Mouse (Mus musculus): ENCODE measurements around the gene Gatd1. TPM values are rescaled to one million over a fixed set of nuclear protein-coding genes. Genes with fewer than 3 reads are reported as not detected.

Gene Gatd1
- polyA plus RNA-seq, 1 experiment from 2014 or later, result 17.4 TPM

DNA sequence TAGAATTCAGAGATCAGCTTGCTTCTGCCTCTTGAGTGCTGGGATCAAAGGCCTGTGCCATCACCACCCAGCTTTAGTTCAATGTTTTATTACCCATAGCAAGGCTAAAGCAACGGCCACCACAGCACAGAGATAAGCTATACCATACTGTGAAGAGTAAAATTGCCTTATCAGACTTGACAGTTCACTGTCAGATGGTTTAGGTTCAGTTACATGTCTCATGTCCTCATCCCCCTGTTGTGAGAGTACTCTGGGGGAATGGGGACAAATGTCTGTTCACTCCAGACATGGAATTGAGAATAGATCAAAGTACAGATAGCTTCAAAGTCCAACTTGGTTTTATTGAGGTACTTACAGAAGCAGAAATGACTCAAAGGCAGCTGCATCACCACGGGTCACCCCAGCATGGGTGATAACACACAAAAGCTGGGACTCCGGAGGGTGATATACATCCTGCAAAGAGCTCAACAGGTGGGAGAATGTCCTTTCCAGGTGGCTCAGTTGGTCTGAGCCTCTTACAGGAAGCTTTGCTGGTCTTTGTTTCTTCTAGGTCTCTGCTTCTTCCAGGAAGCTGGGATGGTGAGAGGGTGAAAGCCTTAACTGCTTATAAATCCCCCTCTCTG lies 25.3 kb downstream of the Gatd1 start:
- no peak for DNase-seq

DNA sequence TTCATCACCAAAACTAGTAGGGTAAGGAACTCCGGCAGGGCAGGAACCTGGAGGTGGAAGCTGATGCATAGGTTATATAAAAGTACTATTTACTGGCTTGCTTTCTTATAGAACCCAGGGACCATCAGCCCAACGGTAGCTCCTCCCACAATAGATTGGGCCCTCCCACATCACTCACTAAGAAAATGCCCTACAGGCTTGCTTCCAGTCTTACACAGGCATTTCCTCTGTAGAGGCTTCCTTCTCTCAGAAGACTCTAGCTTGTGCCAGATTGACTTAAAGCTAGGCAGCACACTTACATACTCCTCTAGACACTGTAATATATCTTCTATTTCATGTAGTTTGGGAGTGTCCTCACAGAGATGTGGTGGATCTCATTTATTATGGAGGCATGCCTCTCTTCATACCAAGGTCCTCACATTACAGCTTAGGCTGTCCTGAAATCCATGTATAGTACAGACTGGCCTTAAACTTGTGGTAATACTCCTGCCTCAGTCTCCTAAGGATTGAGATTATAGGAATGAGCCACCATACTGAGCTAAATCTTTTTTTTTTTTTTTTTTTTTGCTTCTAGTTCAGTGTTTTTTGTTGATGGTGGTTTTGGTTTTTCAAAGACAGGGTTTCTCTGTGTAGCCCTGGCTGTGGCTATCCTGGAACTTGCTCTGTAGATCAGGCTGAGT lies 26.0 kb downstream of the Gatd1 start:
- H3K27ac ChIP-seq (ENCODE audit: low read depth), result peak overlapping the region; percentile 60
- WGBS (ENCODE audit: insufficient replicate concordance), result 40% methylated on average over 2 of the region's 2 CpGs
- no peak for DNase-seq
- H3K27me3 ChIP-seq (ENCODE audit: insufficient read depth, low read length), result no peaks in the 10 kb centered on the region
- peaks cover 31% of the 10 kb centered on the region for H3K4me1 ChIP-seq (ENCODE audit: insufficient read depth)
- no peak overlapping the region for H3K4me3 ChIP-seq (ENCODE audit: low read depth, low read length)
- TF ChIP-seq EP300 (IDR thresholded peaks at IDR 0.05; ENCODE audit: low read depth), result no peak
- TF ChIP-seq CTCF (IDR thresholded peaks at IDR 0.05; ENCODE audit: low read depth), result no peak
- no peak overlapping the region for H3K4me2 ChIP-seq (ENCODE audit: low read depth, low read length)
- no peak overlapping the region for H3K9ac ChIP-seq (replicated peaks)
- no peaks in the 10 kb centered on the region for H3K36me3 ChIP-seq (replicated peaks; ENCODE audit: insufficient read depth, low read length)
- H3K9me3 ChIP-seq (ENCODE audit: low read length), result no peaks in the 10 kb centered on the region
- ATAC-seq, result no peak

More for the DNA sequence above, 25.3 kb downstream of the Gatd1 start:
- Histone ChIP-seq H3K4me2 (ENCODE audit: low read depth, low read length) (no peak overlapping the region), H3K9me3 (ENCODE audit: low read length) (no peaks in the 10 kb centered on the region), H3K27me3 (ENCODE audit: insufficient read depth, low read length) (no peaks in the 10 kb centered on the region), H3K9ac (replicated peaks) (no peak overlapping the region), H3K36me3 (replicated peaks; ENCODE audit: insufficient read depth, low read length) (no peaks in the 10 kb centered on the region), H3K27ac (ENCODE audit: low read depth) (peak overlapping the region; percentile 60), H3K4me3 (ENCODE audit: low read depth, low read length) (no peak overlapping the region), H3K4me1 (ENCODE audit: insufficient read depth) (peaks cover 31% of the 10 kb centered on the region)
- ATAC-seq, result no peak
- WGBS (ENCODE audit: insufficient replicate concordance), result 33% methylated on average over 3 of the region's 3 CpGs
- no peak for TF ChIP-seq CTCF (IDR thresholded peaks at IDR 0.05; ENCODE audit: low read depth)
- TF ChIP-seq EP300 (IDR thresholded peaks at IDR 0.05; ENCODE audit: low read depth), result peak; percentile 70

DNA sequence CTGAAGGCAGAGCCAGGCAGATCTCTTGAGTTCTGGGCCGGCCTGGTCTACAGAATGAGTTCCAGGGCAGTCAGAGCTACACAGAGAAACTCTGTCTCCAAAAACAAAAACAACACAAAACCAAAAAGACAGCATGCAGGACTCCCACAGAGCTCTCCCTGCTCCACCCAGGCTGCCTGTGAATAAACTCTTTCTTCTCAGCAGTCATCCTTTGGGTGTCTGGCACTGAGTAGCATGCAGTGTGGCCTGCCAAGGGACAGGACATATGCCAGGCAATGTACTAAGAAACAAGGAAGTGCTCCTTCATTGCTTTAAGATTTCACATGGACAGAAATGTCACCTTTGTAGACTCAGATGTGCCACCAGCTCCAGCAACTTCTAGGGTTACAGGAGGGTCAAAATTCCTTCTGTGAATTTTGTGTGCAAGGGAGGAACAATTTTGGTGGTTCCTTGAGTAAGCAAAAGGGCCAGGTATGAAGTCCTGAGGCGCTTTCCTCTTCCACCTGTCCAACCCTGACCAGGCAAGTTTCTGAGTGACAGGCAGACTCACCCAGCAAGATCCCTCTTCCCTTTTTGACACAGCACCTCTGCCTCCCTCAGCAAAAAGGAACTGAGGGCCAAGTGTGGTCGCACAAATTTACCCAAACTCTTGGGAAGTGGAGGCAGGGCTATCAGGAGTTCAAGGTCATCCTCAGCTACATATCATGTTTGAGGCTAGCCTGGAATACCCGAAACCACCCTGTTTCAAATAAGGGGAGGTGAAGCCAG lies 32.7 kb downstream of the Gatd1 start:
- TF ChIP-seq EP300 (IDR thresholded peaks at IDR 0.05; ENCODE audit: low read depth) (no peak), CTCF (IDR thresholded peaks at IDR 0.05; ENCODE audit: low read depth) (no peak)

DNA sequence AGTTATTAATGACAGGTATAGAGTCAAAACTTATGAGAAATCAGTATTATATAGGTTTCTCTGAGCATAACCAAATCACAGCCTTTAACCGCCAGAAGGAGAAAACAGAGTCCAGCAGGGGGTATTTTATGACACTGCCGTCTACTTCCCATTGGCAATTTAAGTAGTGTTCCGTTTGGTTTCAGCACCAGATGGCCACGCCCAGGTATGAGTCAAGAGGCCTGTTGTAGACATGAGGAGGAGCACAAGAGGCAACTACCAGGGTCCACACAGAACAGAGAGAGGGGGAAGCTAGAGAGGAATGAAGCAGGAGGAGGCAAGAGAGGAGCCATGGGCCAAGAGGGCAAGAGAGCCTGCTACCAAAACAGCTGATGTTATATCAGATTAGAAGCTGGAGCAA lies 34.4 kb downstream of the Gatd1 start:
- ATAC-seq (peak; percentile 17; the same call in 1 of the 2 replicates), DNase-seq (peak; percentile 60)
- H3K36me3 ChIP-seq (replicated peaks; ENCODE audit: insufficient read depth, low read length), result no peaks in the 10 kb centered on the region
- no peak overlapping the region for H3K4me2 ChIP-seq (ENCODE audit: low read depth, low read length)
- no peak overlapping the region for H3K9ac ChIP-seq (replicated peaks)
- peak overlapping the region; percentile 59; the same call in 1 of the 2 replicates for H3K27ac ChIP-seq (ENCODE audit: low read depth)
- TF ChIP-seq EP300 (IDR thresholded peaks at IDR 0.05; ENCODE audit: low read depth), result no peak
- TF ChIP-seq CTCF (IDR thresholded peaks at IDR 0.05; ENCODE audit: low read depth), result no peak
- no peaks in the 10 kb centered on the region for H3K9me3 ChIP-seq (ENCODE audit: low read length)
- no peaks in the 10 kb centered on the region for H3K27me3 ChIP-seq (ENCODE audit: insufficient read depth, low read length)
- H3K4me1 ChIP-seq (ENCODE audit: insufficient read depth), result peaks cover 9% of the 10 kb centered on the region; the same call in 1 of the 2 replicates
- H3K4me3 ChIP-seq (ENCODE audit: low read depth, low read length), result no peak overlapping the region
- WGBS (ENCODE audit: insufficient replicate concordance), result 48% methylated on average over 4 of the region's 4 CpGs

More for the DNA sequence above, 32.7 kb downstream of the Gatd1 start:
- Histone ChIP-seq H3K9ac (replicated peaks) (no peak overlapping the region), H3K4me3 (ENCODE audit: low read depth, low read length) (no peak overlapping the region), H3K36me3 (replicated peaks; ENCODE audit: insufficient read depth, low read length) (no peaks in the 10 kb centered on the region), H3K9me3 (ENCODE audit: low read length) (no peaks in the 10 kb centered on the region), H3K4me2 (ENCODE audit: low read depth, low read length) (no peak overlapping the region), H3K27me3 (ENCODE audit: insufficient read depth, low read length) (no peaks in the 10 kb centered on the region), H3K27ac (ENCODE audit: low read depth) (peak overlapping the region; percentile 48), H3K4me1 (ENCODE audit: insufficient read depth) (peaks cover 9% of the 10 kb centered on the region; the same call in 1 of the 2 replicates)
- ATAC-seq (no peak), DNase-seq (peak; percentile 13)
- 46% methylated on average over 4 of the region's 4 CpGs for WGBS (ENCODE audit: insufficient replicate concordance)

DNA sequence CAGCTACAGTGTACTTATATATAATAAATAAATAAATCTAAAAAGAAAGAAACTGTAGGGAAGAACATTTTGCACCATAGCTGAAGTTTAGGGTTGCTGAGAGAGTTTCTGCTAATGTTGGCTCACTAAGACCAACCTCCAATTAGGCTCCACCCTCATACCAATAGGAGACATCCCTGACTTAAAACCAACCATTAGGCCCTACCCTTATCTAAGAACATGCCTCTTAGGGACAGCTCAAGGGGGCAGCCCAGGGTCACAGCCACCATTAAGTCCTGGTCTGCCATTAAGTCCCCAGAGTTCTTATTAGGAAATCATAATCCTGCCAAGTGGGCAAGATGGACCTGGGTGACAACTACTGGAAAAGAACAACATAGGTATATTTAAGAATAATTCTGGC lies 39.5 kb downstream of the Gatd1 start:
- Histone ChIP-seq H3K4me2 (ENCODE audit: low read depth, low read length) (no peak overlapping the region), H3K9ac (replicated peaks) (no peak overlapping the region), H3K4me3 (ENCODE audit: low read depth, low read length) (no peak overlapping the region), H3K4me1 (ENCODE audit: insufficient read depth) (peaks cover 10% of the 10 kb centered on the region), H3K9me3 (ENCODE audit: low read length) (no peaks in the 10 kb centered on the region), H3K36me3 (replicated peaks; ENCODE audit: insufficient read depth, low read length) (no peaks in the 10 kb centered on the region), H3K27ac (ENCODE audit: low read depth) (no peak overlapping the region), H3K27me3 (ENCODE audit: insufficient read depth, low read length) (no peaks in the 10 kb centered on the region)
- ATAC-seq, result no peak
- DNase-seq, result no peak
- TF ChIP-seq EP300 (IDR thresholded peaks at IDR 0.05; ENCODE audit: low read depth) (no peak), CTCF (IDR thresholded peaks at IDR 0.05; ENCODE audit: low read depth) (no peak)

DNA sequence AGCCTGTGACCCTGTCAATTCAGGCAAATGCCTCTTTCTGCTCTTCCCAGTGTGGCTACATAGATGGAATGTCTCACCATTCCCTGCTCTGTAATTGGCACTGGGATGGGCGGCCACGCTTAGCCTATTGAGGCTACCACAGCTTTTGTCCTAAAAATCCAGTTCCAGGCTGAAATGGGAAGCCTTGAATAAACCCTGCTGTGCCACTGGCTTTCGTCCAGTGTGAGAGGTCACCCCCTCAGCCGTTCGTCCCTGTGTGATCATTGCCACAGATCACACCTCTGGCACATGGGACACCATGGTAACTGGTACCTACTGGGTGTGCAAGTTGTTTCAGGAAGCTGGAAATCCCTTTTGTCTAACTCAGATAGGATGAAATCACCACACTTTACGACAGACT lies 40.3 kb downstream of the Gatd1 start:
- ATAC-seq (peak; percentile 51; the same call in 1 of the 2 replicates), DNase-seq (no peak)
- Histone ChIP-seq H3K4me1 (ENCODE audit: insufficient read depth) (peaks cover 10% of the 10 kb centered on the region), H3K9me3 (ENCODE audit: low read length) (no peaks in the 10 kb centered on the region), H3K4me3 (ENCODE audit: low read depth, low read length) (no peak overlapping the region), H3K27me3 (ENCODE audit: insufficient read depth, low read length) (no peaks in the 10 kb centered on the region), H3K4me2 (ENCODE audit: low read depth, low read length) (no peak overlapping the region), H3K27ac (ENCODE audit: low read depth) (no peak overlapping the region), H3K9ac (replicated peaks) (no peak overlapping the region), H3K36me3 (replicated peaks; ENCODE audit: insufficient read depth, low read length) (no peaks in the 10 kb centered on the region)
- no peak for TF ChIP-seq EP300 (IDR thresholded peaks at IDR 0.05; ENCODE audit: low read depth)
- TF ChIP-seq CTCF (IDR thresholded peaks at IDR 0.05; ENCODE audit: low read depth), result no peak
- 73% methylated on average over 6 of the region's 6 CpGs for WGBS (ENCODE audit: insufficient replicate concordance)
